Mouse (Mus musculus) embryonic facial prominence, embryonic 14.5 days (tissue): ENCODE measurements around the gene Npdc1. TPM values are rescaled to one million over a fixed set of nuclear protein-coding genes. Genes with fewer than 3 reads are reported as not detected.

Experiments used
- ATAC-seq: fragments of 200-750 bp; cut with Nextera tagmentation; 2 replicates; pipeline ENCODE4 v1.8.0; 2017; ENCODE audit warnings: low read depth, moderate number of reproducible peaks, moderate TSS enrichment
- DNase-seq: peaks from one replicate; pipeline ENCODE4 v3.0.0-alpha.2; 2015; ENCODE audit warnings: low spot score
- H3K27ac ChIP-seq: fragments of 300-500 bp; sonication (generic); replicated peaks from 2 replicates; pipeline ENCODE4 v1.5.1; 2014; ENCODE audit warnings: low read depth, mild to moderate bottlenecking, low read length, moderate library complexity
- H3K27me3 ChIP-seq: fragments of 300-500 bp; sonication (generic); replicated peaks from 2 replicates; pipeline ENCODE4 v1.6.1; 2014; ENCODE audit warnings: low read length; ENCODE audit not compliant: control insufficient read depth, insufficient read depth
- H3K36me3 ChIP-seq: fragments of 300-500 bp; sonication (generic); 2 replicates; pipeline ENCODE4 v1.6.1; 2014; ENCODE audit warnings: low read length, mixed read lengths; ENCODE audit not compliant: control insufficient read depth, insufficient read depth
- H3K4me1 ChIP-seq: fragments of 300-500 bp; sonication (generic); 2 replicates; pipeline ENCODE4 v1.6.1; 2014; ENCODE audit warnings: antibody characterized with exemption, low read length; ENCODE audit not compliant: control insufficient read depth, insufficient read depth
- H3K4me2 ChIP-seq: fragments of 300-500 bp; sonication (generic); 2 replicates; pipeline ENCODE4 v1.6.1; 2014; ENCODE audit warnings: low read depth, mild to moderate bottlenecking, low read length, moderate library complexity, mixed read lengths
- H3K4me3 ChIP-seq: fragments of 300-500 bp; sonication (generic); 2 replicates; pipeline ENCODE4 v1.5.1; 2014; ENCODE audit warnings: low read depth, mild to moderate bottlenecking, low read length
- H3K9ac ChIP-seq: fragments of 300-500 bp; sonication (generic); 2 replicates; pipeline ENCODE4 v1.6.1; 2014; ENCODE audit warnings: low read depth, mild to moderate bottlenecking, low read length, moderate library complexity, mixed read lengths
- H3K9me3 ChIP-seq: fragments of 300-500 bp; sonication (generic); 2 replicates; pipeline ENCODE4 v1.6.1; 2016; ENCODE audit warnings: low read length; ENCODE audit not compliant: control insufficient read depth
- WGBS: fragments of 180-500 bp; shearing (Covaris S2); extraction: QIAGEN DNeasy Blood & Tissue Kit; methylation state at CpG from one replicate; pipeline ENCODE4 v1.1.7; 2014; 5-methylcytosine and 5-hydroxymethylcytosine counted together
- polyA plus RNA-seq: library from polyadenylated mRNA; unstranded; fragments of >200 nt; fragmentation: Nextera tagmentation; extraction: Ambion mirVana; gene quantifications from 2 replicates; pipeline ENCODE4 v1.2.1, GENCODE M21; 2014

The Npdc1 gene
- polyA plus RNA-seq, 1 experiment from 2014 or later: 75.1 TPM

DNA sequence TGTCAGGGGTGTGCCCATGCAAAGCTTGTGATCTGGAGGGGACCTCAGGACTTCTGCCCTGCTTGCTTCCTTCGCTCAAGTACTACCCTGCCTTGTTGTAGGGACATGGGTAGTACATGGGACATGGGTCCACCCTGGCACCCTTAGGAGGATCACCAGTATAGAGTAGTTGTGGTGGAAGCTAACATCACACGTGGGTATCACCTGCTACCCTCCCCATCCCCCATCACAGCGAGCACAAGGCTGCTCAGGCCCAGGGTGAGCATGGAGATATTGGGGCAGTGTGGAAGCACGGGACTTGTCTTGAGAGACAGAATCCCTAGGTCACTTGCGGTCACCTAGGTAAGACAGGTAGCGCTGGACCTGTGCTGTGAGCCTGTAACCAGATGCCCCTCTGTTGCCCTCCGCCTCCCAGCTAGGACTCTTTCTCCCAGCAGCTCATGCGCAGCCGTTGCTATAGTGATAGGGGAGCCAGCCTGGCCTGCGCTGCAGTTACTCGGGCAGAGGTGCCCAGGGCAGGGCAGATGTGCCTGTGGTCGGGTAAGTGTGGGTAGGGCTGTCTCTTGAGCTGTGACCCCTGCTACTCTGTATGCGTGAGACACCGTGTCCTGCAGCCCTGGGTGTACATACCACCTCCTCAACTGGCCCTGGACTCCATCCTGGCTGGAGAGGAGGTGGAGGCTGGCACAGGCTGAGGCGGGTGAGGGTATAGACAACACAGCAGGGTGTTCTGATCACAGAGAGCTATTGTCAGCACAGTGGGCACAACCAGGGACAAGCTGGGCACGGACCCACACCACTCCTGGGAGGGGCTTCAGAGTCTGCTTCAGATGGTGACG, 31.5 kb downstream of the Npdc1 start:
- no peak overlapping the region for H3K27ac ChIP-seq
- no peaks in the 10 kb centered on the region for H3K4me1 ChIP-seq
- peaks cover 10% of the 10 kb centered on the region for H3K27me3 ChIP-seq
- no peaks in the 10 kb centered on the region for H3K9me3 ChIP-seq
- no peak overlapping the region for H3K4me3 ChIP-seq
- ATAC-seq (no peak), DNase-seq (no peak)
- H3K36me3 ChIP-seq: 0 out of 2 replicates have a peak, but pooled peaks cover 3% of the 10 kb centered on the region
- no peak overlapping the region for H3K4me2 ChIP-seq
- 66% methylated on average over 17 of the region's 17 CpGs for WGBS
- H3K9ac ChIP-seq: no peak overlapping the region

DNA sequence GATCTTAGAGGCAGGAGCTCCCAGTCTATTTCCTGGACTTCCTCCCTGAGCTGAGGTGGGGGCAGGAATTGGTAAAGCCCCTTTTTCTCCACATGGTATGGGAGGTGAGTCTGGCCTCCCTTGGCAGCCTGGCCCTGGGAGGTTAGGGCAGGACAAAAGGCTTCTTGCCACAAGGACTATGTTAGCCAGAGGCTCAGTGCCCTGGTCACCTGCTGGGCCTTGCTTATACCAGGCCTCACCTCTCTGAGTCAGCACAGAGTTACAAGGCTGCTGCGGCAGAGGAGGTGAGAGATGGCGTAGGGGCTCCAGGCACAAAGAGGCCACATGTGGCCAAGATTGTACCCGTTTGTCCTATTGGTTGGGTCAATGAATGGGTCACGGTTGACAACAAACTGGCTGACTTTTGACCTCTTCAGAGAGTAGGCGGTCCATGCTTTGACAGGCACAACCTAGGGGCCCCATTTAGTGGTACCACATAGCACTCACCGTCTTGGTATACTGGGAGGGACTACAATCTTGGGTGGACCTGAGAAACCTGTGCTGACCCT, 32.2 kb downstream of the Npdc1 start:
- WGBS: 64% methylated on average over 6 of the region's 6 CpGs
- no peaks in the 10 kb centered on the region for H3K4me1 ChIP-seq
- ATAC-seq (no peak), DNase-seq (no peak)
- no peak overlapping the region for H3K9ac ChIP-seq
- H3K9me3 ChIP-seq: no peaks in the 10 kb centered on the region
- H3K4me3 ChIP-seq: no peak overlapping the region
- 0 out of 2 replicates have a peak, but pooled peaks cover 3% of the 10 kb centered on the region for H3K36me3 ChIP-seq
- 0 out of 2 replicates have a peak, but pooled peaks cover 4% of the 10 kb centered on the region for H3K27me3 ChIP-seq
- H3K27ac ChIP-seq: no peak overlapping the region
- H3K4me2 ChIP-seq: no peak overlapping the region

DNA sequence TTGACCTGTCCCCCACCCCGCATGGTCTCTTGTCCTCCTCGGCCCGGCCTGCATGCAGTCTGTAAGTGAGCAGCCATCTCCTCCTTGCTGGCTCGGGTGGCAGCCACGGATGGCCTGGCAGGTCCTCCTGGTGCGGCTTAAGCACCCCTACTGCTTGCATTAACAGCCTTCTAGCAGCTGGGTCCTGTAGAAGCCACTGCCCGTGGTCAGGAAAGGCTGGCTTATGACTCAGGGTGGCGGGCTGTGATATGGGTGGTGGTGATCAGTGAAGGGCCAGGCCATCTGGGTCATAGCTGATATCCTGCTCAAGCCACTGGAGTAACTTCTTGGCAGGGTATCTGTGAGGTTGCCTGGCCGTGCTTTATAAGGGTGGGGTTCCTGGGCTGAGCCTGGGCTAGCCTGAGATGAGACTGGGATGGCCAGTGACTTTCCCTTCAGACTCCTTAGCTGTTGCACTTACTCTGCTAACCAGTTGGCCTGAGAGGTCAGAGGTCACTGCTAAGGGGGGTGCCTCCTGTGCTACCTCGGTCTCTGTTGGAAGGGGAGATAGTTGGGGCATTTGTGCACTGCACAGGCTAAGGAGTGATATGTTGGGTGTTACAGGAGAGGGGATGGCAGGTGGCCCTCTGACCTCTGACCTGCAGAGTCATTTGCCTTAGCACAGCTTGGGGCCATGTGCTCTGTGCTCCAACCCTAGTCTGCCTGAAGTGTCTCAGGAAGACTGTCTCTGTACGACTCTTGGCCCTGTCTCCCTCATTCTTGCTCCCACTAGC, 33.4 kb downstream of the Npdc1 start:
- no peak for ATAC-seq
- 72% methylated on average over 11 of the region's 11 CpGs for WGBS
- no peak for DNase-seq

DNA sequence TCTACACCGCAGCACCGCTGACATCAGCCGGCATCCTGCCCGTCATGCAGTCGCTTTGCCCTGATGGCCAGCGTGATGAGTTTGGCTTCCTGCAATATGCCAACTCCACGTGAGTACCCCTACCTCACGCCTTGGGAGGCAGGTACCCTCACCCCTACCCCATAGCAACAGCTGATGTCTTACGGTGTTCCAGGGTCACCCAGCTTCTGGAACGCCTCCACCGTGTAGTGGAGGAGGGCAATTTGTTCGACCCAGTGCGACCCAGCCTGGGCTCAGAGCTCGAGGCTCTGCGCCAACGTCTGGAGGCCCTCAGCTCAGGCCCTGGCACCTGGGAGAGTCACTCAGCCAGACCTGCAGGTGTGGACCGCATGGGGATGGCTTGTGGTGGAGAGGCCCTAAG, 34.0 kb downstream of the Npdc1 start:
- WGBS: 87% methylated on average over 17 of the region's 17 CpGs
- no peaks in the 10 kb centered on the region for H3K4me1 ChIP-seq
- no peak overlapping the region for H3K4me3 ChIP-seq
- ATAC-seq (no peak), DNase-seq (no peak)
- no peak overlapping the region for H3K9ac ChIP-seq
- H3K4me2 ChIP-seq: no peak overlapping the region
- 0 out of 2 replicates have a peak, but pooled peaks cover 3% of the 10 kb centered on the region for H3K36me3 ChIP-seq
- no peak overlapping the region for H3K27ac ChIP-seq
- no peaks in the 10 kb centered on the region for H3K9me3 ChIP-seq
- 0 out of 2 replicates have a peak, but pooled peaks cover 4% of the 10 kb centered on the region for H3K27me3 ChIP-seq

More for the DNA sequence above, 33.4 kb downstream of the Npdc1 start:
- Histone ChIP-seq H3K27ac (no peak overlapping the region), H3K4me3 (no peak overlapping the region), H3K9me3 (no peaks in the 10 kb centered on the region), H3K4me1 (no peaks in the 10 kb centered on the region), H3K27me3 (0 out of 2 replicates have a peak, but pooled peaks cover 4% of the 10 kb centered on the region), H3K4me2 (no peak overlapping the region), H3K9ac (no peak overlapping the region), H3K36me3 (0 out of 2 replicates have a peak, but pooled peaks cover 3% of the 10 kb centered on the region)

DNA sequence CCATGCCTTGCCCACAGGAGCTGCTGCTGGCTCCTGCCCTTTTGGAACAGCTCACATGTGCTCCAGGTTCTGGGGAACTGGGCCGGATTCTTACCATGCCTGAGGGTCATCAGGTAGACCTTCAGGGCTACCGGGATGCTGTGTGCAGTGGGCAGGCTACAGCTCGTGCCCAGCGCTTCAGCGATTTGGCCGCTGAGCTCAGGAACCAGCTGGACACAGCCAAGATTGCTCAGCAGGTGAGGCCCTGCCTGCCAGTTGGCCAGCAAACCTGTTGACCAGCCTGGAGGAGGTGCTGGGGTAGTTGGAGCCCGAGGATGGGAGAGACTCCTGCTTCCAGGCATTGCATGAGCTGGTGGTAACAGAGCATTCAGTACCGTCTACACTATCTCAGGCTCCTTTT, 35.1 kb downstream of the Npdc1 start:
- Histone ChIP-seq H3K9ac (no peak overlapping the region), H3K27me3 (0 out of 2 replicates have a peak, but pooled peaks cover 4% of the 10 kb centered on the region), H3K9me3 (no peaks in the 10 kb centered on the region), H3K4me2 (no peak overlapping the region), H3K27ac (no peak overlapping the region), H3K4me1 (no peaks in the 10 kb centered on the region), H3K36me3 (0 out of 2 replicates have a peak, but pooled peaks cover 3% of the 10 kb centered on the region), H3K4me3 (no peak overlapping the region)
- WGBS: 92% methylated on average over 8 of the region's 8 CpGs
- no peak for ATAC-seq
- no peak for DNase-seq

DNA sequence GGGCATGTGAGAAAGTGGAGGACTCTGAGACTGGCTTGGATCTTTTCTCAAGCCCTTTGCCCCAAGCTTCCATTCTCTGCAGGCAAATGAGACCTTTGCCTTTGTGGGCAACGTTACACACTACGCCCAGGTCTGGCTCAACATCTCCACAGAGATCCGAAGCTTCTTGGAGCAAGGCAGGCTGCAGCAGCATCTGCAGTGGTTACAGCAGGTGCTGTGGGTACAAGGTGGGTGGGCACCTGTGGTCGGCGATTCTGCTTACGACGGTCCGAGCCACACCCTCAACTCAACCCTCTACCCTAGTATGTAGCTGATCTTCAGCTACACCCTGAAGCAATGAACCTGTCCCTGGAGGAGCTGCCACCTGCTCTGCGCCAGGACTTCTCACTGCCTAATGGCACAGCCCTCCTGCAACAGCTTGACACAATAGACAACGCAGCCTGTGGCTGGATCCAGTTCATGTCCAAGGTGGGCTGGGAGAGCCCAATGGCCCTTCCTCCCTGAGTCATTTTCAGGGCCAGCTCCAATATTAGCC, 37.2 kb downstream of the Npdc1 start:
- DNase-seq (no peak), ATAC-seq (no peak)
- no peaks in the 10 kb centered on the region for H3K9me3 ChIP-seq
- H3K4me1 ChIP-seq: no peaks in the 10 kb centered on the region
- H3K4me2 ChIP-seq: no peak overlapping the region
- no peak overlapping the region for H3K9ac ChIP-seq
- WGBS: 92% methylated on average over 10 of the region's 10 CpGs
- no peak overlapping the region for H3K4me3 ChIP-seq
- H3K27me3 ChIP-seq: no peaks in the 10 kb centered on the region
- H3K36me3 ChIP-seq: 0 out of 2 replicates have a peak, but pooled peaks cover 3% of the 10 kb centered on the region
- H3K27ac ChIP-seq: no peak overlapping the region

DNA sequence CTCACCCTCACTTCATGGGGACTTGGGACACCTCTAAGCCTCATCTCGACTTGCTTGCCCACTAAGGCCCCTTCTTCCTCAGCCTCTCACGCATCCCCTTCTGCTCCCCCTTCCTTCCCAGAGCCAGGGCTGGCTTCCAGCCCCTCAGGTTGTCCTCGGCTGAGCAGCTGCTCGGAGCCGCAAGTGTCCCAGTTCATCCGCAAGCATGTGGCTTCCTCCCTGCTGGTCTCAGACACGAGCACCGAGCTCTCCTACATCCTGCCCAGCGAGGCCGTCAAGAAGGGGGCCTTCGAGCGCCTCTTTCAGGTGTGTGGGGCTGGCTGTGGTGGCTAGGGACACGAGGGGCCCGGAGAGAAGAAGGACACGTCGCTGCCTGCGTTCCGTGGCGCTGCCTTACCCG, 41.9 kb downstream of the Npdc1 start:
- ATAC-seq (no peak), DNase-seq (no peak)
- H3K27ac ChIP-seq: no peak overlapping the region
- no peak overlapping the region for H3K4me3 ChIP-seq
- 86% methylated on average over 20 of the region's 20 CpGs for WGBS
- no peak overlapping the region for H3K9ac ChIP-seq
- H3K4me1 ChIP-seq: no peaks in the 10 kb centered on the region
- no peak overlapping the region for H3K4me2 ChIP-seq
- no peaks in the 10 kb centered on the region for H3K9me3 ChIP-seq
- H3K36me3 ChIP-seq: 0 out of 2 replicates have a peak, but pooled peaks cover 7% of the 10 kb centered on the region
- no peaks in the 10 kb centered on the region for H3K27me3 ChIP-seq

DNA sequence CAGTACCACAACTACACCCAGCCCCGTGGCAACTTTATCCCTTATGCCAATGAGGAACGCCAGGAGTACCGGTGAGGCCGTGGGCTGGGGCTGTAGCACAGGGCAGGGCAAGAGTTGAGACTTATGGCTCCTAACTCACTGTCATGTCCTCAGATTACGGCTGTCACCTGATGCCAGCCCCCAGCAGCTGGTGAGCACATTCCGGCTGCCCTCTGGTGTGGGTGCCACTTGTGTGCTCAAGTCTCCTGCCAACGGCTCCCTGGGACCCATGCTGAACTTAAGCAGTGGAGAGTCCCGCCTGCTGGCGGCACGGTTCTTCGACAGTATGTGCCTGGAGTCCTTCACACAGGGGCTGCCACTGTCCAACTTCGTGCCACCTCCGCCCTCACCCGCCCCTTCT, 43.5 kb downstream of the Npdc1 start:
- Histone ChIP-seq H3K9me3 (no peaks in the 10 kb centered on the region), H3K27ac (no peak overlapping the region), H3K36me3 (0 out of 2 replicates have a peak, but pooled peaks cover 7% of the 10 kb centered on the region), H3K4me1 (no peaks in the 10 kb centered on the region), H3K4me2 (no peak overlapping the region), H3K4me3 (no peak overlapping the region), H3K27me3 (no peaks in the 10 kb centered on the region), H3K9ac (no peak overlapping the region)
- WGBS: 92% methylated on average over 13 of the region's 14 CpGs
- ATAC-seq (no peak), DNase-seq (no peak)
